Mouse (Mus musculus) liver, adult 2 months (tissue): ENCODE data around the gene Srcap. TPM values are rescaled to one million over a fixed set of nuclear protein-coding genes. Genes with fewer than 3 reads are reported as not detected.
A peak's percentile ranks its signal among the peaks of the same experiment; 100 is the strongest.

Experiments
- DNase-seq: peaks from one replicate; pipeline ENCODE4 v3.0.0-alpha.2; 2011; ENCODE audit warnings: low read depth, low spot score; ENCODE audit errors: extremely low read depth
- H3K27ac ChIP-seq: fragments of 200-500 bp; replicated peaks from 2 replicates; pipeline ENCODE4 v1.5.1; 2012; ENCODE audit warnings: low read depth, mild to moderate bottlenecking, control low read depth, inconsistent platforms, low read length; ENCODE audit not compliant: insufficient read depth
- H3K27me3 ChIP-seq: fragments of 200-500 bp; 2 replicates; pipeline ENCODE4 v1.6.1; 2012; ENCODE audit warnings: mild to moderate bottlenecking, moderate library complexity, low read length, inconsistent platforms; ENCODE audit not compliant: control insufficient read depth, insufficient read depth
- H3K36me3 ChIP-seq: fragments of 200-500 bp; 2 replicates; pipeline ENCODE4 v1.6.1; 2012; ENCODE audit warnings: low read length, inconsistent platforms; ENCODE audit not compliant: control insufficient read depth, insufficient read depth
- H3K4me1 ChIP-seq: fragments of 200-500 bp; 2 replicates; pipeline ENCODE4 v1.6.1; 2011; ENCODE audit warnings: low read length; ENCODE audit not compliant: control insufficient read depth, insufficient read depth
- H3K4me3 ChIP-seq: fragments of 200-500 bp; 2 replicates; pipeline ENCODE4 v1.5.1; 2011; ENCODE audit warnings: low read depth, mild to moderate bottlenecking, control low read depth, low read length, moderate library complexity; ENCODE audit not compliant: insufficient read depth
- H3K79me2 ChIP-seq: fragments of 200-500 bp; 2 replicates; pipeline ENCODE4 v1.6.1; 2012; ENCODE audit warnings: inconsistent platforms, mild to moderate bottlenecking, low read length, moderate library complexity; ENCODE audit not compliant: control insufficient read depth, insufficient read depth
- H3K9ac ChIP-seq: fragments of 200-500 bp; 2 replicates; pipeline ENCODE4 v1.6.1; 2012; ENCODE audit warnings: low read depth, mild to moderate bottlenecking, control low read depth, inconsistent platforms, low read length
- CTCF ChIP-seq: fragments of 200-500 bp; IDR thresholded peaks from 2 replicates; pipeline ENCODE4 v1.5.1; 2011; ENCODE audit warnings: low read depth, low read length, control low read depth
- POLR2A ChIP-seq: fragments of 200-500 bp; IDR thresholded peaks from 2 replicates; pipeline ENCODE4 v1.6.1; 2011; ENCODE audit warnings: low read length, control low read depth; ENCODE audit not compliant: insufficient read depth; ENCODE audit errors: extremely low read depth
- WGBS: fragments of 180-500 bp; shearing (Covaris S2); methylation state at CpG from one replicate; pipeline ENCODE4 v1.1.7; 2018; 5-methylcytosine and 5-hydroxymethylcytosine counted together
- polyA plus RNA-seq: library from polyadenylated mRNA; depleted of rRNA; stranded (reverse); fragments of >200 nt; gene quantifications from 2 replicates; pipeline ENCODE4 v1.2.3, GENCODE M21; 2012
- total RNA-seq: library from RNA; depleted of rRNA; stranded (reverse); fragments of >200 nt; gene quantifications from 2 replicates; pipeline ENCODE4 v1.2.3, GENCODE M21; 2014

Srcap gene
- total and polyA plus RNA-seq, 2 experiments, result 9.6 to 10.9 TPM

DNA sequence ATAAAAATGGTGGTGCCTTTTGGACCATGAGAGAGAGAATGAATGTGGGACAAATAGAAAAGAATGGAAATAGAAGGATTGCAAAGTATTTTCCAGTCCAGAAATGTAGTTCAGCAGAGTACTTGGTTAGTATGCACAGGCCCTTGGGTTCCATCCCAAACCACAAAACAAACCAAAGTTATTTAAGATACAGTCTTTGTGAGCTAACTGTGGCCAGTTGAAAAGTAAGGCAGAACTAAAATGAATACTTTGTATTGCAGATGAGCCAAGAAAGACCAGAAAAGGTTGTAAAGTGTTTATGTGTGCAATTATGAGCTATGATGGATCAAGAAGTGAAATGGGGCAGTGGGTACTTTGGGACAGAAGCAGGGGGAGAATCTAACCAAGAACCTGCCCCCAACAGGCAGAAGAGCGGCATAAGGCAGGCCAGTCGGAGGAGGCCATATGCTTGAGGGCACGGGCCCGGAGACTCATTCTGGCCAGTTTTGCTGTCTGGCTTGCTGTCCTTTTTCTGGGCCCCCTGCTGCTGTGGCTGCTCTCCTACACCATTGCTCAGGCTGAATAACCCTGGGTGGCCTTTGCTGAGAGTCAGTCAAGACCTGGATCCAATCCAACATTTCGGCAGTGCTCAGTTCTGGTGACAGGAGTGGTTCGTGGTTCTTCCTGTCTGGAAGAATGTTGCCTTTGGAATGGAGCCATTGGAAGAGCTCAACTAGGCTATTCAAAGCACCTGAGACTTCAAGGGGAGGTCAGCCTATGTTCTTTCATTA is 52.8 kb downstream of the Srcap start:
- no peak overlapping the region for H3K9ac ChIP-seq
- DNase-seq, result no peak
- H3K27ac ChIP-seq, result no peak overlapping the region
- TF ChIP-seq CTCF (no peak), POLR2A (no peak)
- 64% methylated on average over 6 of the region's 6 CpGs for WGBS
- no peaks in the 10 kb centered on the region for H3K79me2 ChIP-seq
- H3K4me3 ChIP-seq, result no peak overlapping the region
- no peaks in the 10 kb centered on the region for H3K27me3 ChIP-seq
- peaks cover 33% of the 10 kb centered on the region for H3K36me3 ChIP-seq
- H3K4me1 ChIP-seq, result peaks cover 2% of the 10 kb centered on the region; the same call in 1 of the 2 replicates

DNA sequence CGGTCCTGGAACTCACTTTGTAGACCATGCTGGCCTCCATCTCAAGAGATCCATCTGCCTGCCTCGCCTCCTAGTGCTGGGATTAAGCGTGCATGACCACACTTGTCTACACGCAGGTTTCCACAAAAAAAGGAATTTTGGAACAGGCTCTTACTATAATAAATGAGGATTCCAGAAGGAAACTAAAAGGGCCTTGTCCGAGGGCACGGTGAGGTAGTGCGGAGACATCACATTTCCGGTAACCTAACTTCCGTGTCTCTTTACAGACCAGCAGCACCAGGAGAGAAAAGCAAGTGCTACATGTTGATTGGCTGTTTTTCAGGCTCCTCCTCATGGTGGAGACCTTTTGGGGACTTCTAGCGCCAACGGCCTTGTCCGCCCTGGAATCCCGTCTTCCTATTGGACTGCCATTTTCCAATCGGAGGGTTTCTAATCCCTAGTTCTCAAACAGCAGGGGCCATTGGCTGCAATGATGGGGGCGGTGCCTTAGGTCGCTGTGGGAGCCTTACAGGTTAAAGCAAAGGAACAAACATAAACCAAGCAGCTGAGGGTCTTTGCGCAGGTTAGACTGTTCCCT is 61.2 kb downstream of the Srcap start, which contains the start of gene Phkg2:
Gene Phkg2, plus strand, starts transcription at position 446 of the 577 bp plus-strand sequence.
- H3K36me3 ChIP-seq, result no peaks in the 10 kb centered on the region; the same call in 1 of the 2 replicates
- H3K4me1 ChIP-seq, result peaks cover 15% of the 10 kb centered on the region
- WGBS, result under 1% methylated on average over 17 of the region's 17 CpGs
- H3K27me3 ChIP-seq, result no peaks in the 10 kb centered on the region
- TF ChIP-seq CTCF, result no peak
- no peak for TF ChIP-seq POLR2A
- peaks cover 9% of the 10 kb centered on the region; the same call in 1 of the 2 replicates for H3K79me2 ChIP-seq
- H3K9ac ChIP-seq, result peak within 1 kb of the TSS; percentile 86
- H3K27ac ChIP-seq, result peak within 1 kb of the TSS; percentile 53
- peak; percentile 99 for DNase-seq
- H3K4me3 ChIP-seq, result peak within 1 kb of the TSS; percentile 94

DNA sequence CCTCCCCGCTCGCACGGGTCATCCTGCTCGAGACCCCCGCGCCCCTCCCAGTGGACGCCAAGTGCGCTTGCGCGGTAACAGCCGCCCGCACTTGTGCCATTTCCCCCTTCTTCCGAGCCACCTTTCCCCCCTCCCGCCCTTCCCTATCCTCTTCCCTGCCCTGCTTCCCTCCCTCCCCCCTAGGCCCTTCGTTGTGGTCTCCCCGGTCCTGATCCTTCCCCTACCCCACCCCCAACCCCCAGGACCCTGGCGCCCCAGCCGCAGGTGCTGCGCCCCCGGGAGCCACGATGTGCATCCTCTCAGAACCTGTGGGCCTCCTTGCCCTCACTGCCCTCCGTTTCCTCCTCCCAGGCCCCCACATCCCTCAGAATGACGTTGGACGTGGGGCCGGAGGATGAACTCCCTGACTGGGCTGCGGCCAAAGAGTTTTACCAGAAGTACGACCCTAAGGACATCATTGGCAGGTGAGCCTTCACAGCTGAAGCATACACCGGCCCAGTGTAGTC is 61.8 kb downstream of the Srcap start:
- Histone ChIP-seq H3K4me3 (peak overlapping the region; percentile 94), H3K4me1 (peaks cover 15% of the 10 kb centered on the region), H3K36me3 (peaks cover 5% of the 10 kb centered on the region), H3K9ac (peak overlapping the region; percentile 86), H3K27ac (no peak overlapping the region), H3K27me3 (no peaks in the 10 kb centered on the region), H3K79me2 (peaks cover 9% of the 10 kb centered on the region; the same call in 1 of the 2 replicates)
- DNase-seq, result no peak
- under 1% methylated on average over 22 of the region's 28 CpGs for WGBS
- TF ChIP-seq CTCF (no peak), POLR2A (no peak)

DNA sequence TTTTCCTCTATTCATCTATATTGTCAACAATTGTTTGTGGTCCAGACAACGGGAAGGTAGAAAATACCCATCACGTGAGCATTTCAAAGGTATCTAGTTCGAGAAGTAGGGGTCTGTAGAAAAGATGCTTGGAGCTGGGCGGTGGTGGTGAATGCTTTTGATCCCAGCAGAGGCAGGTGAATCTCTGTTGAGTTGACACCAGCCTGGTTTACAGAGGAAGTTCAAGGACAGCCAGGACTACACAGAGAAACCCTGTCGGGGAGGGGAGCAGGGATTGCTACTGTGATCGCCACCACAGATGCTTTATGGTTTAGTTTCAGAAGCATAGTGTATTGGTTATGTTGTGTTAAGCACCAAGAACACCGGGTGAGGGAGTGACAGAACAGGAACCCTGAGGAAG is 62.3 kb downstream of the Srcap start:
- no peak for DNase-seq
- TF ChIP-seq POLR2A (no peak), CTCF (no peak)
- H3K9ac ChIP-seq, result no peak overlapping the region
- peaks cover 9% of the 10 kb centered on the region for H3K36me3 ChIP-seq
- H3K79me2 ChIP-seq, result peaks cover 9% of the 10 kb centered on the region; the same call in 1 of the 2 replicates
- H3K27me3 ChIP-seq, result no peaks in the 10 kb centered on the region
- peak overlapping the region; percentile 94; the same call in 1 of the 2 replicates for H3K4me3 ChIP-seq
- H3K27ac ChIP-seq, result no peak overlapping the region
- 14% methylated on average over 7 of the region's 7 CpGs for WGBS
- peaks cover 15% of the 10 kb centered on the region for H3K4me1 ChIP-seq

DNA sequence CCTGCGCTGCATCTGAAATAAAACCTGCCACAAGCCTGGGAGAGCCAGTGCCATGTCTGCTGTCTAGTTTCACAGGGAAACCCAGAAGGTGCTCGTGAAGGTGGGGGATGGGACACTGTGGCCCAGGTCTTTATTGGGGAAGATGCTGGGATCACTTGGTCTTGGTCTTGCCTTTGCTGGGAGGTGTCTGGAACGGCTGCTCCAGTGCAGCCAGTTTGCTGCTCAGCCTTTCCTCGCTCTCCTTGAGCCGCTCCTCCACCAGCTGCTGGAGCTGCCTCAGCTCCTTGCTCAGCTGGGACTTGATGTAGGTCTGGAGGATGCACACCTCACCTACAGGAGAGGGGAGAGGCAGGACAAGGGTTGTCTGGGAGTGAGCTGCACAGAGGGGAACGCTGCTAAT is 71.5 kb downstream of the Srcap start:
- DNase-seq, result no peak
- no peaks in the 10 kb centered on the region for H3K27me3 ChIP-seq
- no peak overlapping the region for H3K4me3 ChIP-seq
- TF ChIP-seq CTCF (no peak), POLR2A (no peak)
- H3K9ac ChIP-seq, result no peak overlapping the region
- no peak overlapping the region for H3K27ac ChIP-seq
- no peaks in the 10 kb centered on the region for H3K4me1 ChIP-seq
- H3K36me3 ChIP-seq, result peaks cover 18% of the 10 kb centered on the region
- no peaks in the 10 kb centered on the region for H3K79me2 ChIP-seq
- WGBS, result 96% methylated on average over 6 of the region's 6 CpGs

DNA sequence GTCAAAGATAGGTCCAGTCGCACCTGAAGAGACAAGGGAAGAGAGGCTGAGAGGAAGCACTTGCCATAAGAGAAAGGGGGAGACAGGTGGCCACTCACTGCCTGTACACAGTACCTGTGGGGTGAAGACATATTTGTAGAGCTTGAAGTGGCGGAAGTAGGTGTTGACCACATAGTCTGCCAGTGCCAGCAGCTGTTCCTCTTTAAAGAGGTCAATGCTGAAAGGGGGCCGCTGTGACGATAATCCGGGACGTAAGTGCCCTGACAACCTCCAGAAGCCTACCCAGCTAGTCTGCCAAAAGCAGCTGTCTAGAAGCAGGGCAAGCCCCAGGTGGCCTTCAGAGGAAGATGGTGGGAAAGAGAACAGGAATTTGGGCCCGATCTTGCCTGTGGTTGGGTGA is 73.2 kb downstream of the Srcap start:
- WGBS, result 90% methylated on average over 7 of the region's 7 CpGs
- Histone ChIP-seq H3K9ac (no peak overlapping the region), H3K36me3 (peaks cover 7% of the 10 kb centered on the region), H3K79me2 (peaks cover 7% of the 10 kb centered on the region; the same call in 1 of the 2 replicates), H3K4me1 (peaks cover 8% of the 10 kb centered on the region; the same call in 1 of the 2 replicates), H3K27ac (no peak overlapping the region), H3K4me3 (no peak overlapping the region), H3K27me3 (no peaks in the 10 kb centered on the region)
- no peak for DNase-seq
- TF ChIP-seq POLR2A (no peak), CTCF (no peak)
